Mouse (Mus musculus) CH12.LX (cell line): ENCODE measurements around the gene Swt1.

Experiments used
- CHD2 ChIP-seq: IDR thresholded peaks from 2 replicates; pipeline ENCODE4 v1.6.1; 2011; ENCODE audit warnings: low read length, improper control_type of control experiment
- CTCF ChIP-seq, 2 experiments: IDR thresholded peaks in 1 of 2; conservative IDR thresholded peaks in 1 of 2; 2 replicates each; pipeline ENCODE4 v1.5.1; 2011 to 2012; ENCODE audit warnings: low read depth in 2 of 2, low read length in 2 of 2, improper control_type of control experiment in 1 of 2, inconsistent platforms in 1 of 2, mild to moderate bottlenecking in 1 of 2, moderate library complexity in 1 of 2
- ELF1 ChIP-seq: IDR thresholded peaks from 2 replicates; pipeline ENCODE4 v1.6.1; 2014; ENCODE audit warnings: low read depth, mild to moderate bottlenecking, inconsistent platforms, low read length, improper control_type of control experiment
- MXI1 ChIP-seq: IDR thresholded peaks from 2 replicates; pipeline ENCODE4 v1.6.1; 2011; ENCODE audit warnings: mild to moderate bottlenecking, low read depth, low read length, improper control_type of control experiment
- POLR2A ChIP-seq: IDR thresholded peaks from 2 replicates; pipeline ENCODE4 v1.6.1; 2011; ENCODE audit warnings: low read depth, mild to moderate bottlenecking, improper control_type of control experiment, low read length

DNA sequence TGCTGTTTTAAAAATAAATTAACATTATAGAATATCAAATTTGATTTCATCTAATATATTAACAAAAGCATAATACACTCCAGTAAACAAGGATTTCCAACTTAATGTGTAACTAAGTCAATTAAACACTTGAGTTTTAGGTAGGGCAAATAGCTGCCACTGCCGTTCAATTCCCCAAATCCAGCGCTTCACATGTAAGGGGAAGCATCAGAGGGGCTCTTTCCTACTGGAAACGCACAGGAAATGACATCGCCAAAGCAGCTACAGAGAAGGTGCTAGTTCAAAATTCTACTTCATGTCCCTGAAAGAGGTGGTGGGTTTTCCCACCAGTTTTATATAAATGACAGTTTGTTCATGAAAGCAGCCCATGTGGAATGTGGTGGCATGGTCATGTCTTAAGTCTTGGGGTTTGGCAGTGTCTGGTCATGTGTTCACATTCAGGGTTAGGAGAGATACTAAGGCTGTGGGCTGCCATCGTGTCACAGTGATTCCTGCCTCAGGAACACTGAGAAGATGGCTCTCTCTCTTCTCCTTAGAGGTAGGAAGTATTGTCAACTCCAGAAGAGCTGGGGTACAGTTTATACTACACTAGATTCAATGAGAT is 60.4 kb downstream of the Swt1 start:
- TF ChIP-seq CTCF (conservative IDR thresholded peaks at IDR 0.05 in 1 of 2, IDR thresholded peaks at IDR 0.05 in 1 of 2; ENCODE audit: low read depth in 2 of 2, low read length in 2 of 2) = no peak
- no peak for TF ChIP-seq MXI1
- no peak for TF ChIP-seq POLR2A
- no peak for TF ChIP-seq CHD2
- TF ChIP-seq ELF1 = no peak
